Mouse (Mus musculus) G1E-ER4 (cell line): ENCODE measurements around the gene Btbd35f9. TPM values are rescaled to one million over a fixed set of nuclear protein-coding genes. Genes with fewer than 3 reads are reported as not detected.
"Not testable (repeated sequence)": the region's sequence is repeated elsewhere in the genome, so short reads cannot be mapped to it uniquely, and the experiment has no call there.

ENCODE experiments used
- GATA1 ChIP-seq: IDR thresholded peaks from one replicate; pipeline ENCODE4 v1.8.0; 2012; ENCODE audit warnings: low read length, inconsistent platforms
- polyA plus RNA-seq: library from polyadenylated mRNA; stranded (reverse); fragments of >175 nt; gene quantifications from 2 replicates; pipeline ENCODE4 v1.2.3, GENCODE M21; 2012

Gene Btbd35f9
- not detected in 2 replicates for polyA plus RNA-seq

GRCm38 (mm10) chrX:34161399-34161798 lies at the start of gene Btbd35f9:
Gene Btbd35f9 (minus strand): TSS chrX:34161499.
- not testable (repeated sequence) for TF ChIP-seq GATA1

Other genes starting within 250 kb of the Btbd35f9 start
- gene Btbd35f6, start 205.0 kb downstream of the Btbd35f9 start, polyA plus RNA-seq = not detected in 2 replicates
- gene Gm21870, start 174.7 kb downstream of the Btbd35f9 start, polyA plus RNA-seq = not detected in 2 replicates
- not detected in 2 replicates for gene Spin2g, start 77.2 kb upstream of the Btbd35f9 start, polyA plus RNA-seq